Mouse (Mus musculus): ENCODE results near the gene Flii. TPM values are rescaled to one million over a fixed set of nuclear protein-coding genes. Genes with fewer than 3 reads are reported as not detected.

Flii gene
- total and polyA plus RNA-seq, 3 experiments = 127 to 168 (median 130) TPM

- Histone ChIP-seq H3K4me1 (ENCODE audit: control insufficient read depth, insufficient read depth, low read length) (peaks cover 11% of the 10 kb centered on the region), H3K79me2 (replicated peaks; ENCODE audit: control insufficient read depth, insufficient read depth, low read length) (0 out of 2 replicates have a peak, but pooled peaks cover 1% of the 10 kb centered on the region), H3K4me3 (no peak overlapping the region), H3K36me3 (ENCODE audit: control insufficient read depth, insufficient read depth, low read length) (peaks cover 5% of the 10 kb centered on the region; the same call in 1 of the 2 replicates), H3K27ac (no peak overlapping the region), H3K27me3 (ENCODE audit: control insufficient read depth, insufficient read depth, low read length) (no peaks in the 10 kb centered on the region), H3K9ac (ENCODE audit: low read depth, low read length) (no peak overlapping the region)
- peak in 1 of 2 experiments; percentile 18 for DNase-seq
- intact Hi-C loops (cut with DNase I) = no loop called here
- TF ChIP-seq CTCF (IDR thresholded peaks at IDR 0.05) (no peak), POLR2A (IDR thresholded peaks at IDR 0.05; ENCODE audit: insufficient read depth, low read depth, low read length) (no peak), EP300 (IDR thresholded peaks at IDR 0.05; ENCODE audit: insufficient read depth, low read depth, low read length) (no peak)
- WGBS = 95% methylated on average over 10 of the region's 10 CpGs
These were observed 18.4 kb downstream of the Flii start for GRCm38 (mm10) chr11:60708631-60709030.

GRCm38 (mm10) chr11:60707672-60708071, 19.4 kb downstream of the Flii start:
- peak overlapping the region; percentile 89 for H3K27ac ChIP-seq
- H3K36me3 ChIP-seq (ENCODE audit: control insufficient read depth, insufficient read depth, low read length) = peaks cover 5% of the 10 kb centered on the region; the same call in 1 of the 2 replicates

GRCm38 (mm10) chr11:60706696-60707480, 20.2 kb downstream of the Flii start:
- peaks cover 5% of the 10 kb centered on the region; the same call in 1 of the 2 replicates for H3K36me3 ChIP-seq (ENCODE audit: control insufficient read depth, insufficient read depth, low read length)
- 88% methylated on average over 14 of the region's 14 CpGs for WGBS

More at GRCm38 (mm10) chr11:60707672-60708071, 19.4 kb downstream of the Flii start:
- TF ChIP-seq CTCF (IDR thresholded peaks at IDR 0.05) = no peak
- peak; percentile 63 for TF ChIP-seq POLR2A (IDR thresholded peaks at IDR 0.05; ENCODE audit: insufficient read depth, low read depth, low read length)
- peak; percentile 83 for TF ChIP-seq EP300 (IDR thresholded peaks at IDR 0.05; ENCODE audit: insufficient read depth, low read depth, low read length)
- Histone ChIP-seq H3K9ac (ENCODE audit: low read depth, low read length) (peak overlapping the region; percentile 36; the same call in 1 of the 2 replicates), H3K4me3 (peak overlapping the region; percentile 20; the same call in 1 of the 2 replicates), H3K4me1 (ENCODE audit: control insufficient read depth, insufficient read depth, low read length) (peaks cover 11% of the 10 kb centered on the region), H3K79me2 (replicated peaks; ENCODE audit: control insufficient read depth, insufficient read depth, low read length) (0 out of 2 replicates have a peak, but pooled peaks cover 1% of the 10 kb centered on the region), H3K27me3 (ENCODE audit: control insufficient read depth, insufficient read depth, low read length) (no peaks in the 10 kb centered on the region)
- WGBS = 13% methylated on average over 3 of the region's 3 CpGs
- intact Hi-C loops (cut with DNase I) = no loop called here
- peak; percentile 91 to 93 for DNase-seq

GRCm38 (mm10) chr11:60706076-60706475, 21.0 kb downstream of the Flii start:
- WGBS = 95% methylated on average over 7 of the region's 7 CpGs
- Histone ChIP-seq H3K4me3 (no peak overlapping the region), H3K36me3 (ENCODE audit: control insufficient read depth, insufficient read depth, low read length) (peaks cover 5% of the 10 kb centered on the region; the same call in 1 of the 2 replicates), H3K79me2 (replicated peaks; ENCODE audit: control insufficient read depth, insufficient read depth, low read length) (0 out of 2 replicates have a peak, but pooled peaks cover 1% of the 10 kb centered on the region), H3K27ac (no peak overlapping the region), H3K27me3 (ENCODE audit: control insufficient read depth, insufficient read depth, low read length) (no peaks in the 10 kb centered on the region), H3K4me1 (ENCODE audit: control insufficient read depth, insufficient read depth, low read length) (peaks cover 11% of the 10 kb centered on the region), H3K9ac (ENCODE audit: low read depth, low read length) (no peak overlapping the region)
- TF ChIP-seq EP300 (IDR thresholded peaks at IDR 0.05; ENCODE audit: insufficient read depth, low read depth, low read length) = no peak
- TF ChIP-seq CTCF (IDR thresholded peaks at IDR 0.05) = no peak
- no peak for TF ChIP-seq POLR2A (IDR thresholded peaks at IDR 0.05; ENCODE audit: insufficient read depth, low read depth, low read length)
- intact Hi-C loops (cut with DNase I) = no loop called here
- DNase-seq = peak in 1 of 2 experiments; percentile 14

More at GRCm38 (mm10) chr11:60706696-60707480, 20.2 kb downstream of the Flii start:
- H3K27me3 ChIP-seq (ENCODE audit: control insufficient read depth, insufficient read depth, low read length) = no peaks in the 10 kb centered on the region
- H3K4me1 ChIP-seq (ENCODE audit: control insufficient read depth, insufficient read depth, low read length) = peaks cover 11% of the 10 kb centered on the region
- 0 out of 2 replicates have a peak, but pooled peaks cover 1% of the 10 kb centered on the region for H3K79me2 ChIP-seq (replicated peaks; ENCODE audit: control insufficient read depth, insufficient read depth, low read length)
- DNase-seq = peak; percentile 13 to 28
- peak overlapping the region; percentile 20; the same call in 1 of the 2 replicates for H3K4me3 ChIP-seq
- H3K9ac ChIP-seq (ENCODE audit: low read depth, low read length) = peak overlapping the region; percentile 36
- no peak for TF ChIP-seq EP300 (IDR thresholded peaks at IDR 0.05; ENCODE audit: insufficient read depth, low read depth, low read length)
- peak overlapping the region; percentile 89 for H3K27ac ChIP-seq
- intact Hi-C loops (cut with DNase I) = no loop called here

GRCm38 (mm10) chr11:60705255-60705654, 21.8 kb downstream of the Flii start:
- TF ChIP-seq POLR2A (IDR thresholded peaks at IDR 0.05; ENCODE audit: insufficient read depth, low read depth, low read length) (no peak), EP300 (IDR thresholded peaks at IDR 0.05; ENCODE audit: insufficient read depth, low read depth, low read length) (no peak), CTCF (IDR thresholded peaks at IDR 0.05) (no peak)
- Histone ChIP-seq H3K4me1 (ENCODE audit: control insufficient read depth, insufficient read depth, low read length) (peaks cover 11% of the 10 kb centered on the region), H3K27ac (no peak overlapping the region), H3K4me3 (no peak overlapping the region), H3K36me3 (ENCODE audit: control insufficient read depth, insufficient read depth, low read length) (peaks cover 5% of the 10 kb centered on the region; the same call in 1 of the 2 replicates), H3K27me3 (ENCODE audit: control insufficient read depth, insufficient read depth, low read length) (no peaks in the 10 kb centered on the region), H3K9ac (ENCODE audit: low read depth, low read length) (no peak overlapping the region), H3K79me2 (replicated peaks; ENCODE audit: control insufficient read depth, insufficient read depth, low read length) (0 out of 2 replicates have a peak, but pooled peaks cover 1% of the 10 kb centered on the region)
- no peak for DNase-seq
- intact Hi-C loops (cut with DNase I) = no loop called here
- WGBS = 95% methylated on average over 3 of the region's 3 CpGs

Measured in heart, adult 2 months (tissue).